Mouse (Mus musculus) hindbrain, embryonic 10.5 days (tissue): ENCODE results near the gene Ptprq. TPM values are rescaled to one million over a fixed set of nuclear protein-coding genes. Genes with fewer than 3 reads are reported as not detected.

Experiments
- DNase-seq: peaks from one replicate; pipeline ENCODE4 v3.0.0-alpha.2; 2017; ENCODE audit warnings: low spot score
- H3K27ac ChIP-seq: fragments of 300-500 bp; sonication (generic); 2 replicates; pipeline ENCODE4 v1.5.1; 2016; ENCODE audit warnings: mild to moderate bottlenecking, moderate library complexity
- H3K27me3 ChIP-seq: fragments of 300-500 bp; sonication (generic); 2 replicates; pipeline ENCODE4 v1.6.1; 2016; ENCODE audit warnings: mild to moderate bottlenecking; ENCODE audit not compliant: poor library complexity, insufficient read depth, severe bottlenecking
- H3K36me3 ChIP-seq: fragments of 300-500 bp; sonication (generic); 2 replicates; pipeline ENCODE4 v1.6.1; 2016; ENCODE audit warnings: mild to moderate bottlenecking, moderate library complexity
- H3K4me1 ChIP-seq: fragments of 300-500 bp; sonication (generic); replicated peaks from 2 replicates; pipeline ENCODE4 v1.6.1; 2016; ENCODE audit warnings: mild to moderate bottlenecking
- H3K4me3 ChIP-seq: fragments of 300-500 bp; sonication (generic); 2 replicates; pipeline ENCODE4 v1.5.1; 2016; ENCODE audit warnings: mild to moderate bottlenecking, moderate library complexity
- H3K9me3 ChIP-seq: fragments of 300-500 bp; sonication (generic); 2 replicates; pipeline ENCODE4 v1.6.1; 2016; ENCODE audit warnings: mild to moderate bottlenecking, moderate library complexity
- WGBS: fragments of 180-500 bp; shearing (Covaris S2); methylation state at CpG from one replicate; pipeline ENCODE4 v1.1.7; 2016; 5-methylcytosine and 5-hydroxymethylcytosine counted together
- polyA plus RNA-seq: library from polyadenylated mRNA; unstranded; fragments of >200 nt; fragmentation: Nextera tagmentation; extraction: Ambion mirVana; gene quantifications from 2 replicates; pipeline ENCODE4 v1.2.1, GENCODE M21; 2016

Gene Ptprq
- polyA plus RNA-seq, 1 experiment from 2014 or later = 0.07 TPM

- Histone ChIP-seq H3K4me3 (no peak overlapping the region), H3K27ac (no peak overlapping the region), H3K9me3 (no peaks in the 10 kb centered on the region), H3K36me3 (no peaks in the 10 kb centered on the region), H3K27me3 (no peaks in the 10 kb centered on the region), H3K4me1 (no peaks in the 10 kb centered on the region)
- DNase-seq = no peak
- WGBS = 85% methylated on average over 3 of the region's 3 CpGs
These were observed 18.9 kb downstream of the Ptprq start for GRCm38 (mm10) chr10:107700944-107701343.

GRCm38 (mm10) chr10:107698716-107699115 is 21.1 kb downstream of the Ptprq start:
- H3K4me3 ChIP-seq = no peak overlapping the region
- no peaks in the 10 kb centered on the region for H3K36me3 ChIP-seq
- no peaks in the 10 kb centered on the region for H3K27me3 ChIP-seq
- WGBS = 81% methylated on average over 2 of the region's 2 CpGs
- DNase-seq = no peak
- H3K27ac ChIP-seq = no peak overlapping the region
- no peaks in the 10 kb centered on the region for H3K9me3 ChIP-seq
- H3K4me1 ChIP-seq = no peaks in the 10 kb centered on the region

GRCm38 (mm10) chr10:107697177-107697576 is 22.7 kb downstream of the Ptprq start:
- Histone ChIP-seq H3K27me3 (no peaks in the 10 kb centered on the region), H3K36me3 (no peaks in the 10 kb centered on the region), H3K4me1 (no peaks in the 10 kb centered on the region), H3K4me3 (no peak overlapping the region), H3K27ac (no peak overlapping the region), H3K9me3 (no peaks in the 10 kb centered on the region)
- 79% methylated on average over 5 of the region's 5 CpGs for WGBS
- no peak for DNase-seq

- no peak for DNase-seq
- no peaks in the 10 kb centered on the region for H3K4me1 ChIP-seq
- H3K27ac ChIP-seq = no peak overlapping the region
- 82% methylated on average over 6 of the region's 6 CpGs for WGBS
- H3K27me3 ChIP-seq = no peaks in the 10 kb centered on the region
- no peaks in the 10 kb centered on the region for H3K9me3 ChIP-seq
- no peaks in the 10 kb centered on the region for H3K36me3 ChIP-seq
- no peak overlapping the region for H3K4me3 ChIP-seq
These were observed 32.5 kb downstream of the Ptprq start for GRCm38 (mm10) chr10:107687382-107687781.

GRCm38 (mm10) chr10:107675994-107676393 is 43.9 kb downstream of the Ptprq start:
- no peak for DNase-seq
- no peaks in the 10 kb centered on the region for H3K4me1 ChIP-seq
- H3K27ac ChIP-seq = no peak overlapping the region
- no peaks in the 10 kb centered on the region for H3K27me3 ChIP-seq
- H3K36me3 ChIP-seq = no peaks in the 10 kb centered on the region
- H3K9me3 ChIP-seq = no peaks in the 10 kb centered on the region
- WGBS = 78% methylated on average over 1 of the region's 1 CpGs
- no peak overlapping the region for H3K4me3 ChIP-seq

- H3K36me3 ChIP-seq = no peaks in the 10 kb centered on the region
- H3K9me3 ChIP-seq = no peaks in the 10 kb centered on the region
- H3K27me3 ChIP-seq = no peaks in the 10 kb centered on the region
- no peak overlapping the region for H3K4me3 ChIP-seq
- no peak overlapping the region for H3K27ac ChIP-seq
- DNase-seq = no peak
- H3K4me1 ChIP-seq = no peaks in the 10 kb centered on the region
- WGBS = 83% methylated on average over 4 of the region's 4 CpGs
These were observed 51.3 kb downstream of the Ptprq start for GRCm38 (mm10) chr10:107668374-107669094.

- Histone ChIP-seq H3K36me3 (no peaks in the 10 kb centered on the region), H3K4me3 (no peak overlapping the region), H3K4me1 (no peaks in the 10 kb centered on the region), H3K27ac (no peak overlapping the region), H3K27me3 (no peaks in the 10 kb centered on the region), H3K9me3 (no peaks in the 10 kb centered on the region)
- WGBS = 62% methylated on average over 5 of the region's 5 CpGs
- no peak for DNase-seq
These were observed 57.3 kb downstream of the Ptprq start for GRCm38 (mm10) chr10:107662372-107663065.

GRCm38 (mm10) chr10:107661970-107662369 is 57.9 kb downstream of the Ptprq start:
- WGBS = 91% methylated on average over 3 of the region's 3 CpGs

GRCm38 (mm10) chr10:107659141-107659540 is 60.7 kb downstream of the Ptprq start:
- 91% methylated on average over 2 of the region's 2 CpGs for WGBS
- no peaks in the 10 kb centered on the region for H3K4me1 ChIP-seq

More at GRCm38 (mm10) chr10:107661970-107662369, 57.9 kb downstream of the Ptprq start:
- no peaks in the 10 kb centered on the region for H3K27me3 ChIP-seq
- H3K4me1 ChIP-seq = no peaks in the 10 kb centered on the region
- no peaks in the 10 kb centered on the region for H3K36me3 ChIP-seq
- no peak for DNase-seq
- no peak overlapping the region for H3K27ac ChIP-seq
- no peaks in the 10 kb centered on the region for H3K9me3 ChIP-seq
- no peak overlapping the region for H3K4me3 ChIP-seq

GRCm38 (mm10) chr10:107649687-107650086 is 70.2 kb downstream of the Ptprq start:
- Histone ChIP-seq H3K4me3 (no peak overlapping the region), H3K27me3 (no peaks in the 10 kb centered on the region), H3K27ac (no peak overlapping the region), H3K9me3 (no peaks in the 10 kb centered on the region), H3K36me3 (no peaks in the 10 kb centered on the region), H3K4me1 (no peaks in the 10 kb centered on the region)
- WGBS = 88% methylated on average over 2 of the region's 2 CpGs
- no peak for DNase-seq

More at GRCm38 (mm10) chr10:107659141-107659540, 60.7 kb downstream of the Ptprq start:
- no peak overlapping the region for H3K4me3 ChIP-seq
- DNase-seq = no peak
- no peak overlapping the region for H3K27ac ChIP-seq
- no peaks in the 10 kb centered on the region for H3K27me3 ChIP-seq
- H3K36me3 ChIP-seq = no peaks in the 10 kb centered on the region
- no peaks in the 10 kb centered on the region for H3K9me3 ChIP-seq

- no peaks in the 10 kb centered on the region for H3K36me3 ChIP-seq
- WGBS = 74% methylated on average over 3 of the region's 3 CpGs
- no peaks in the 10 kb centered on the region for H3K9me3 ChIP-seq
- no peak for DNase-seq
- no peaks in the 10 kb centered on the region for H3K27me3 ChIP-seq
- no peaks in the 10 kb centered on the region for H3K4me1 ChIP-seq
- H3K4me3 ChIP-seq = no peak overlapping the region
- H3K27ac ChIP-seq = no peak overlapping the region
These were observed 91.7 kb downstream of the Ptprq start for GRCm38 (mm10) chr10:107628104-107628503.

GRCm38 (mm10) chr10:107626648-107627047 is 93.2 kb downstream of the Ptprq start:
- DNase-seq = no peak
- WGBS = 78% methylated on average over 1 of the region's 1 CpGs
- no peaks in the 10 kb centered on the region for H3K36me3 ChIP-seq
- H3K9me3 ChIP-seq = no peaks in the 10 kb centered on the region
- H3K27ac ChIP-seq = no peak overlapping the region
- H3K4me1 ChIP-seq = no peaks in the 10 kb centered on the region
- no peaks in the 10 kb centered on the region for H3K27me3 ChIP-seq
- H3K4me3 ChIP-seq = no peak overlapping the region

GRCm38 (mm10) chr10:107624211-107624610 is 95.6 kb downstream of the Ptprq start:
- H3K9me3 ChIP-seq = no peaks in the 10 kb centered on the region
- no peaks in the 10 kb centered on the region for H3K36me3 ChIP-seq
- no peak overlapping the region for H3K4me3 ChIP-seq
- 79% methylated on average over 4 of the region's 4 CpGs for WGBS
- no peaks in the 10 kb centered on the region for H3K4me1 ChIP-seq
- no peaks in the 10 kb centered on the region for H3K27me3 ChIP-seq
- no peak overlapping the region for H3K27ac ChIP-seq
- DNase-seq = no peak
